ENCODE assay signal across 8 mouse cellular contexts in the genomic region with DNA sequence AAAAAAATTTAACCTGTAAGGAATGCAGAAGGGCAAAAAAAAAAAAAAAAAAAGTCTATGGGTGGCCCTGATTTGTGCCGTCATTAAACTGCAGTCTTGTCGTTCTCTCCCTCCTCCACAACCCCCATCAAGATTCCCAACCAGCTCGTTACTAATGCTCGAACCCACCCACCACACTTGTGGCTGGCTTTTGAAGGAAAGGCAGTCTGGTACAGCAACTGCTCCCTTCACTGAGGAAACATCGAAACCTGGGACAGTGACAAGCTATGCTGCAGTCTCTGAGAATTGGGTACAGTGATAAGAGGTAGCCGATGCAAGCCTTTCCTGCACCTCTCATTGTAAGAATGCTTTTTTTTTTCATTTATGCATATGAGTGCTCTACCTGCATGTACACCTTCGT. TPM values are rescaled to one million over a fixed set of nuclear protein-coding genes. Genes with fewer than 3 reads are reported as not detected.
DNase-seq lines count a peak whose midpoint lies in the region; ATAC-seq and TF ChIP-seq lines count a peak whose summit lies in the region.

No protein-coding gene starts in this region.

- H3K4me1 ChIP-seq in forebrain, postnatal 0 days (ENCODE audit: insufficient read depth) = peaks cover 6% of the 10 kb centered on the region
- H3K4me1 ChIP-seq in midbrain, embryonic 15.5 days = peaks cover 31% of the 10 kb centered on the region

- no peak for ATAC-seq in forebrain, postnatal 0 days
- ATAC-seq in midbrain, embryonic 15.5 days (replicated peaks) = no peak

- DNase-seq in cerebellum, adult 9-11 months = peak; percentile 40
- no peak for DNase-seq in cerebellum, postnatal 4 days (ENCODE audit: low spot score in 2 of 2)
- peak; percentile 44 to 67 for DNase-seq in layer of hippocampus, adult 18-20 months (ENCODE audit: low spot score in 2 of 2)
- no peak for DNase-seq in layer of hippocampus, postnatal 25 days (ENCODE audit: extremely low spot score in 1 of 2, low spot score in 1 of 2)
- DNase-seq in forebrain, postnatal 0 days = peak; percentile 12
- no peak for DNase-seq in adrenal gland, adult 2 months
- DNase-seq in gastrocnemius, adult 8-10 months (ENCODE audit: low spot score in 2 of 2) = no peak

- TF ChIP-seq CTCF in forebrain, postnatal 0 days (IDR thresholded peaks at IDR 0.05; ENCODE audit: low read depth) = no peak

- peaks cover 19% of the 10 kb centered on the region for H3K36me3 ChIP-seq in forebrain, postnatal 0 days (ENCODE audit: insufficient read depth)
- peaks cover 15% of the 10 kb centered on the region for H3K36me3 ChIP-seq in midbrain, embryonic 15.5 days (replicated peaks)

- no peak overlapping the region for H3K27ac ChIP-seq in forebrain, postnatal 0 days (ENCODE audit: low read depth, low read length)
- peak overlapping the region; percentile 80; the same call in 1 of the 2 replicates for H3K27ac ChIP-seq in midbrain, embryonic 15.5 days

- 59% methylated on average over 7 of the region's 7 CpGs for WGBS in forebrain, postnatal 0 days
- WGBS in midbrain, embryonic 15.5 days = 84% methylated on average over 7 of the region's 7 CpGs

- H3K4me3 ChIP-seq in forebrain, postnatal 0 days (ENCODE audit: low read depth, low read length) = peak overlapping the region; percentile 65; the same call in 1 of the 2 replicates
- no peak overlapping the region; the same call in 1 of the 2 replicates for H3K4me3 ChIP-seq in midbrain, embryonic 15.5 days

- no peaks in the 10 kb centered on the region for H3K27me3 ChIP-seq in forebrain, postnatal 0 days (ENCODE audit: insufficient read depth, low read length)
- H3K27me3 ChIP-seq in midbrain, embryonic 15.5 days (replicated peaks) = no peaks in the 10 kb centered on the region

- H3K4me2 ChIP-seq in forebrain, postnatal 0 days (ENCODE audit: low read depth) = peak overlapping the region; percentile 48; the same call in 1 of the 2 replicates
- H3K4me2 ChIP-seq in midbrain, embryonic 15.5 days = peak overlapping the region; percentile 93

- H3K9ac ChIP-seq in forebrain, postnatal 0 days = no peak overlapping the region
- no peak overlapping the region for H3K9ac ChIP-seq in midbrain, embryonic 15.5 days

- no peaks in the 10 kb centered on the region for H3K9me3 ChIP-seq in forebrain, postnatal 0 days (ENCODE audit: low read length)
- H3K9me3 ChIP-seq in midbrain, embryonic 15.5 days = no peaks in the 10 kb centered on the region

RNA-seq across cellular contexts. Expression of a gene that starts 0.8 kb away (rescaled TPM):
- 100 to 1,000 TPM; 214 TPM for total RNA-seq in layer of hippocampus, adult 18-20 months (2021)
- 100 to 1,000 TPM; 180 to 206 TPM for total RNA-seq in layer of hippocampus, postnatal 25 days (2021)
- total RNA-seq in forebrain, postnatal 0 days (2014; rRNA removed) = 181 and 195 TPM in 2 replicates
- polyA plus RNA-seq in forebrain, postnatal 0 days (2015; fragmentation: Nextera tagmentation; extraction: Ambion mirVana) = 228 and 256 TPM in 2 replicates
- polyA plus RNA-seq in midbrain, embryonic 15.5 days (2015; fragmentation: Nextera tagmentation; extraction: Ambion mirVana) = 197 and 198 TPM in 2 replicates
- total RNA-seq in adrenal gland, adult 2 months (2021) = 100 to 1,000 TPM; 171 to 206 TPM
- polyA plus RNA-seq in adrenal gland, adult 2 months (2012; rRNA removed) = 1,002 and 1,582 TPM in 2 replicates
- 100 to 1,000 TPM in 1 of 4 experiments, 10 to 100 TPM in 3; 73.7 to 107 (median 80.1) TPM for total RNA-seq in gastrocnemius, adult 8-10 months (2022)

RNA-seq across cellular contexts. Expression of a gene that starts 24.4 kb away (rescaled TPM):
- total RNA-seq in layer of hippocampus, adult 18-20 months (2021) = 10 to 100 TPM; 13.1 to 13.6 TPM
- total RNA-seq in layer of hippocampus, postnatal 25 days (2021) = 10 to 100 TPM; 12.8 to 13.6 TPM
- total RNA-seq in forebrain, postnatal 0 days (2014; rRNA removed) = 24.7 and 26.1 TPM in 2 replicates
- 23.2 and 31.1 TPM in 2 replicates for polyA plus RNA-seq in forebrain, postnatal 0 days (2015; fragmentation: Nextera tagmentation; extraction: Ambion mirVana)
- polyA plus RNA-seq in midbrain, embryonic 15.5 days (2015; fragmentation: Nextera tagmentation; extraction: Ambion mirVana) = 24.8 and 26.5 TPM in 2 replicates
- 10 to 100 TPM in 1 of 2 experiments, 1 to 10 TPM in 1; 9.2 to 12.1 TPM for total RNA-seq in adrenal gland, adult 2 months (2021)
- 3.0 and 5.0 TPM in 2 replicates for polyA plus RNA-seq in adrenal gland, adult 2 months (2012; rRNA removed)
- 1 to 10 TPM; 4.4 to 5.8 (median 5.3) TPM for total RNA-seq in gastrocnemius, adult 8-10 months (2022)

Comparison
In these comparisons a context has a peak if more than half of its experiments do, and no peak if none do; other contexts are left out.
1. DNase-seq: peak in cerebellum, adult 9-11 months (single experiment), layer of hippocampus, adult 18-20 months (2 of 2) and forebrain, postnatal 0 days (single experiment); none in cerebellum, postnatal 4 days (0 of 2), layer of hippocampus, postnatal 25 days (0 of 2), adrenal gland, adult 2 months (single experiment) and gastrocnemius, adult 8-10 months (0 of 2).